ENCODE assay signal across 34 mouse cellular contexts in the genomic region with DNA sequence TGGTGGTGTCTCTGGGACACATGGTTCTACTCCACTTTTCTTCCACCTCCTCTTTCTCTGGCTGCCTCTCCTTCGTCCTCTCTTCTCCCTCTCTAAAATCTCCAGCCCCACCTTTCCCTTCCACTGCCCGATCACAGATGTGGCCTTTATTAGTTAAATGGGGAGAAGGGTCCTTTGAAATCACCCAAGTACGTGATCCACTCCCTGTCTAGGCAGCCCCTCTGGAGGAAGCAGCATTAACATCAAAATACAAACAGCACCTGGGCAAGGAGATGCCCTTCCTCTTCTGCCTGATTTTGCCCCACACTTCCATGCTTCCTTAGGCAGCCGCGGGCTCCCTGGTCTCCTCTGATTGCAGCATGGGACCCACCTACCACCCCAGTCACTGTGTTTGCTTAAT. TPM values are rescaled to one million over a fixed set of nuclear protein-coding genes. Genes with fewer than 3 reads are reported as not detected.
DNase-seq lines count a peak whose midpoint lies in the region; ATAC-seq and TF ChIP-seq lines count a peak whose summit lies in the region.
"Had no signal": no experiment of that assay in that cellular context is flagged by ENCODE, and none has a peak within 500 bp of the region (broad histone marks: within the 10 kb centered on the region; RNA-seq: fewer than 3 reads in every experiment).

No protein-coding gene starts in this region.

- ATAC-seq in lung, embryonic 15.5 days (ENCODE audit: borderline replicate concordance, extremely low read depth, low FRiP score, low TSS enrichment): no peak
- no peak for ATAC-seq in intestine, embryonic 16.5 days
- ATAC-seq: activated CD4-positive, CD25-positive, alpha-beta regulatory T cell, adult 4 months; forebrain, embryonic 15.5 days; liver, postnatal 0 days had no signal

- H3K27me3 ChIP-seq in lung, embryonic 15.5 days: peaks cover 12% of the 10 kb centered on the region
- H3K27me3 ChIP-seq in E14TG2a.4 (ENCODE audit: insufficient read depth, low read length) (no peaks in the 10 kb centered on the region), ES-Bruce4 (ENCODE audit: control insufficient read depth, insufficient read depth, low read length, poor library complexity, severe bottlenecking) (no peaks in the 10 kb centered on the region)
- H3K27me3 ChIP-seq in intestine, embryonic 16.5 days (replicated peaks; ENCODE audit: control insufficient read depth, insufficient read depth, low read length): no peaks in the 10 kb centered on the region

- peak; percentile 100 for TF ChIP-seq EP300 in ES-Bruce4 (IDR thresholded peaks at IDR 0.05; ENCODE audit: insufficient read depth, low read depth, low read length)

- H3K9ac ChIP-seq in lung, embryonic 15.5 days: no peak overlapping the region
- peak overlapping the region; percentile 61 for H3K9ac ChIP-seq in ES-Bruce4 (ENCODE audit: low read depth, poor library complexity, severe bottlenecking)
- H3K9ac ChIP-seq in intestine, embryonic 16.5 days (ENCODE audit: low read depth, low read length): peak overlapping the region; percentile 40; the same call in 1 of the 2 replicates
- H3K9ac ChIP-seq: embryonic facial prominence, embryonic 13.5 days; forebrain, embryonic 15.5 days; hindbrain, embryonic 14.5 days; limb, embryonic 12.5 days; liver, postnatal 0 days; midbrain, embryonic 12.5 days; neural tube, embryonic 12.5 days had no signal

- H3K4me3 ChIP-seq in lung, embryonic 15.5 days: no peak overlapping the region
- H3K4me3 ChIP-seq in E14TG2a.4 (replicated peaks; ENCODE audit: low read length) (peak overlapping the region; percentile 57), ES-Bruce4 (ENCODE audit: low read depth, low read length) (no peak overlapping the region)
- H3K4me3 ChIP-seq in intestine, embryonic 16.5 days (ENCODE audit: low read length): no peak overlapping the region
- H3K4me3 ChIP-seq: embryonic facial prominence, embryonic 13.5 days; forebrain, embryonic 10.5 days; forebrain, embryonic 15.5 days; gastrocnemius, adult 2 months; limb, embryonic 12.5 days; midbrain, embryonic 12.5 days; myocyte; neural tube, embryonic 12.5 days had no signal

- TF ChIP-seq CTCF in E14TG2a.4 (conservative IDR thresholded peaks at IDR 0.05; ENCODE audit: low read length) (no peak), ES-Bruce4 (IDR thresholded peaks at IDR 0.05; ENCODE audit: low read depth, low read length) (no peak)

- peak overlapping the region; percentile 89 for H3K27ac ChIP-seq in lung, embryonic 15.5 days
- peak overlapping the region; percentile 96 for H3K27ac ChIP-seq in ES-Bruce4 (ENCODE audit: insufficient read depth, low read length)
- H3K27ac ChIP-seq in intestine, embryonic 16.5 days (ENCODE audit: low read length): no peak overlapping the region
- H3K27ac ChIP-seq: embryonic facial prominence, embryonic 13.5 days; forebrain, embryonic 10.5 days; forebrain, embryonic 15.5 days; gastrocnemius, adult 2 months; hindbrain, embryonic 14.5 days; limb, embryonic 12.5 days; midbrain, embryonic 12.5 days; neural tube, embryonic 12.5 days had no signal

- TF ChIP-seq POLR2A in ES-Bruce4 (IDR thresholded peaks at IDR 0.05; ENCODE audit: insufficient read depth, low read length): no peak

- H3K4me2 ChIP-seq in lung, embryonic 15.5 days: no peak overlapping the region
- no peak overlapping the region for H3K4me2 ChIP-seq in intestine, embryonic 16.5 days (ENCODE audit: low read depth, low read length)
- H3K4me2 ChIP-seq: embryonic facial prominence, embryonic 13.5 days; forebrain, embryonic 15.5 days; heart, embryonic 11.5 days; hindbrain, embryonic 14.5 days; limb, embryonic 12.5 days; liver, embryonic 11.5 days; midbrain, embryonic 12.5 days; neural tube, embryonic 12.5 days had no signal

- peaks cover 76% of the 10 kb centered on the region for H3K4me1 ChIP-seq in lung, embryonic 15.5 days
- H3K4me1 ChIP-seq in E14TG2a.4 (replicated peaks; ENCODE audit: low read depth, low read length) (peaks cover 70% of the 10 kb centered on the region), ES-Bruce4 (ENCODE audit: control insufficient read depth, insufficient read depth, low read length) (peaks cover 20% of the 10 kb centered on the region)
- H3K4me1 ChIP-seq in intestine, embryonic 16.5 days (ENCODE audit: control insufficient read depth, insufficient read depth, low read length): peaks cover 61% of the 10 kb centered on the region
- H3K4me1 ChIP-seq: forebrain, embryonic 15.5 days had no signal

- 45% methylated on average over 5 of the region's 5 CpGs for WGBS in lung, embryonic 15.5 days
- WGBS in intestine, embryonic 16.5 days: 44% methylated on average over 5 of the region's 5 CpGs

- H3K9me3 ChIP-seq in lung, embryonic 15.5 days: no peaks in the 10 kb centered on the region
- H3K9me3 ChIP-seq in E14TG2a.4 (ENCODE audit: low read length): no peaks in the 10 kb centered on the region
- H3K9me3 ChIP-seq in ES-Bruce4 (replicated peaks; ENCODE audit: control insufficient read depth, insufficient read depth, low read length, poor library complexity, severe bottlenecking): no peaks in the 10 kb centered on the region
- H3K9me3 ChIP-seq in intestine, embryonic 16.5 days (ENCODE audit: control insufficient read depth, low read length): no peaks in the 10 kb centered on the region
- H3K9me3 ChIP-seq: embryonic facial prominence, embryonic 13.5 days; forebrain, embryonic 10.5 days; forebrain, embryonic 15.5 days; limb, embryonic 12.5 days; midbrain, embryonic 12.5 days; neural tube, embryonic 12.5 days had no signal

- H3K36me3 ChIP-seq in lung, embryonic 15.5 days: no peaks in the 10 kb centered on the region
- H3K36me3 ChIP-seq in E14TG2a.4 (ENCODE audit: insufficient read depth, low read length) (no peaks in the 10 kb centered on the region), ES-Bruce4 (ENCODE audit: control insufficient read depth, insufficient read depth, low read length, poor library complexity, severe bottlenecking) (no peaks in the 10 kb centered on the region)
- no peaks in the 10 kb centered on the region for H3K36me3 ChIP-seq in intestine, embryonic 16.5 days (ENCODE audit: control insufficient read depth, insufficient read depth, low read length)
- H3K36me3 ChIP-seq: embryonic facial prominence, embryonic 13.5 days; forebrain, embryonic 10.5 days; forebrain, embryonic 15.5 days; limb, embryonic 12.5 days; midbrain, embryonic 12.5 days; neural tube, embryonic 12.5 days had no signal

- no peak for DNase-seq in lung, postnatal 4 days
- no peak for DNase-seq in thymus, postnatal 25 days
- no peak for DNase-seq in layer of hippocampus, adult 8-10 months (ENCODE audit: low spot score in 2 of 2)
- DNase-seq: adrenal gland, adult 2 months; adrenal gland, postnatal 36 days; B cell, adult 2 months; cerebellum, adult 18-20 months; cerebellum, postnatal 10 days; gastrocnemius, adult 2 months; gastrocnemius, postnatal 36 days; heart, adult 18-20 months; heart, postnatal 36 days; kidney, adult 2 months; kidney, postnatal 10 days; layer of hippocampus, adult 9-11 months; liver, postnatal 0 days; right cerebral cortex, adult 18-20 months; thymus, postnatal 14 days had no signal

RNA-seq across cellular contexts. Expression of a gene that starts 18.4 kb away (rescaled TPM):
- polyA plus RNA-seq in lung, embryonic 15.5 days (2015; fragmentation: Nextera tagmentation; extraction: Ambion mirVana): 10.8 and 11.0 TPM in 2 replicates
- polyA plus RNA-seq in ES-Bruce4 (2011; ENCODE audit: insufficient read depth, insufficient read length, low read depth, missing spikeins): 44.7 and 51.3 TPM in 2 replicates
- polyA plus RNA-seq in intestine, embryonic 16.5 days (2015; fragmentation: Nextera tagmentation; extraction: Ambion mirVana): 7.6 and 8.5 TPM in 2 replicates
- 1 to 10 TPM; 1.3 to 2.7 (median 2.2) TPM for total RNA-seq in layer of hippocampus, adult 8-10 months (2022)
- polyA plus RNA-seq: activated CD4-positive, CD25-positive, alpha-beta regulatory T cell, adult 4 months had no signal

RNA-seq across cellular contexts. Expression of a gene that starts 43.3 kb away (rescaled TPM):
- 19.2 and 20.5 TPM in 2 replicates for polyA plus RNA-seq in lung, embryonic 15.5 days (2015; fragmentation: Nextera tagmentation; extraction: Ambion mirVana)
- polyA plus RNA-seq in ES-Bruce4 (2011; ENCODE audit: insufficient read depth, insufficient read length, low read depth, missing spikeins): 7.5 and 8.3 TPM in 2 replicates
- 15.0 and 15.1 TPM in 2 replicates for polyA plus RNA-seq in intestine, embryonic 16.5 days (2015; fragmentation: Nextera tagmentation; extraction: Ambion mirVana)
- 10 to 100 TPM; 17.8 to 23.3 (median 21.1) TPM for total RNA-seq in layer of hippocampus, adult 8-10 months (2022)
- total RNA-seq: common myeloid progenitor, adult 5-6 weeks had no signal
- polyA plus RNA-seq: activated CD4-positive, CD25-positive, alpha-beta regulatory T cell, adult 4 months had no signal
